Mouse (Mus musculus): Measurements from ENCODE around the gene Lrrc61. TPM values are rescaled to one million over a fixed set of nuclear protein-coding genes. Genes with fewer than 3 reads are reported as not detected.

Gene Lrrc61
- polyA plus RNA-seq, 1 experiment from 2014 or later, result 20.1 TPM

GRCm38 (mm10) chr6:48553819-48554218 is 777 bp upstream of the Lrrc61 start:
- Histone ChIP-seq H3K9me3 (no peaks in the 10 kb centered on the region), H3K9ac (peak overlapping the region; percentile 76), H3K27me3 (replicated peaks) (no peaks in the 10 kb centered on the region), H3K4me2 (replicated peaks) (peak overlapping the region; percentile 75), H3K27ac (peak overlapping the region; percentile 92), H3K4me3 (peak overlapping the region; percentile 47; the same call in 1 of the 2 replicates), H3K36me3 (peaks cover 13% of the 10 kb centered on the region; the same call in 1 of the 2 replicates), H3K4me1 (peaks cover 17% of the 10 kb centered on the region)
- peak; percentile 27; the same call in 1 of the 2 replicates for ATAC-seq (ENCODE audit: low FRiP score, low read depth)
- 83% methylated on average over 4 of the region's 4 CpGs for WGBS

GRCm38 (mm10) chr6:48555104-48555890 is 701 bp downstream of the Lrrc61 start:
- H3K9me3 ChIP-seq, result no peaks in the 10 kb centered on the region
- H3K9ac ChIP-seq, result peak overlapping the region; percentile 76
- WGBS, result 35% methylated on average over 13 of the region's 14 CpGs
- peak overlapping the region; percentile 92; the same call in 1 of the 2 replicates for H3K27ac ChIP-seq
- no peaks in the 10 kb centered on the region for H3K27me3 ChIP-seq (replicated peaks)
- H3K4me1 ChIP-seq, result peaks cover 17% of the 10 kb centered on the region
- ATAC-seq (ENCODE audit: low FRiP score, low read depth), result peak; percentile 82
- H3K4me3 ChIP-seq, result peak overlapping the region; percentile 47
- peak overlapping the region; percentile 75 for H3K4me2 ChIP-seq (replicated peaks)
- peaks cover 13% of the 10 kb centered on the region for H3K36me3 ChIP-seq

- Histone ChIP-seq H3K27me3 (replicated peaks) (no peaks in the 10 kb centered on the region), H3K4me3 (no peak overlapping the region), H3K27ac (no peak overlapping the region), H3K9me3 (no peaks in the 10 kb centered on the region), H3K9ac (no peak overlapping the region), H3K36me3 (peaks cover 13% of the 10 kb centered on the region), H3K4me1 (peaks cover 17% of the 10 kb centered on the region), H3K4me2 (replicated peaks) (peak overlapping the region; percentile 75)
- ATAC-seq (ENCODE audit: low FRiP score, low read depth), result no peak
- WGBS, result 97% methylated on average over 3 of the region's 3 CpGs
These were observed 1.4 kb downstream of the Lrrc61 start for GRCm38 (mm10) chr6:48555956-48556355.

- Histone ChIP-seq H3K9ac (no peak overlapping the region), H3K27me3 (replicated peaks) (no peaks in the 10 kb centered on the region), H3K4me2 (replicated peaks) (no peak overlapping the region), H3K27ac (no peak overlapping the region), H3K9me3 (no peaks in the 10 kb centered on the region), H3K36me3 (peaks cover 42% of the 10 kb centered on the region), H3K4me3 (no peak overlapping the region), H3K4me1 (peaks cover 6% of the 10 kb centered on the region; the same call in 1 of the 2 replicates)
- ATAC-seq (ENCODE audit: low FRiP score, low read depth), result no peak
- WGBS, result 91% methylated on average over 4 of the region's 4 CpGs
These were observed 11.2 kb downstream of the Lrrc61 start for GRCm38 (mm10) chr6:48565693-48566310.

GRCm38 (mm10) chr6:48566312-48566711 is 11.7 kb downstream of the Lrrc61 start:
- WGBS, result 57% methylated on average over 5 of the region's 5 CpGs
- peaks cover 42% of the 10 kb centered on the region for H3K36me3 ChIP-seq

GRCm38 (mm10) chr6:48568036-48568984 is 13.7 kb downstream of the Lrrc61 start:
- WGBS, result 88% methylated on average over 21 of the region's 21 CpGs
- H3K9ac ChIP-seq, result no peak overlapping the region
- no peak for ATAC-seq (ENCODE audit: low FRiP score, low read depth)
- peaks cover 42% of the 10 kb centered on the region for H3K36me3 ChIP-seq
- no peak overlapping the region for H3K4me2 ChIP-seq (replicated peaks)
- H3K9me3 ChIP-seq, result no peaks in the 10 kb centered on the region
- H3K27ac ChIP-seq, result no peak overlapping the region
- no peaks in the 10 kb centered on the region for H3K27me3 ChIP-seq (replicated peaks)
- no peak overlapping the region for H3K4me3 ChIP-seq
- H3K4me1 ChIP-seq, result peaks cover 6% of the 10 kb centered on the region; the same call in 1 of the 2 replicates

More at GRCm38 (mm10) chr6:48566312-48566711, 11.7 kb downstream of the Lrrc61 start:
- Histone ChIP-seq H3K4me3 (no peak overlapping the region), H3K27me3 (replicated peaks) (no peaks in the 10 kb centered on the region), H3K4me2 (replicated peaks) (no peak overlapping the region), H3K4me1 (peaks cover 6% of the 10 kb centered on the region; the same call in 1 of the 2 replicates), H3K9me3 (no peaks in the 10 kb centered on the region), H3K27ac (no peak overlapping the region), H3K9ac (no peak overlapping the region)
- no peak for ATAC-seq (ENCODE audit: low FRiP score, low read depth)

GRCm38 (mm10) chr6:48569065-48569807 is 14.6 kb downstream of the Lrrc61 start:
- ATAC-seq (ENCODE audit: low FRiP score, low read depth), result no peak
- H3K4me3 ChIP-seq, result no peak overlapping the region
- H3K4me2 ChIP-seq (replicated peaks), result no peak overlapping the region
- H3K9ac ChIP-seq, result no peak overlapping the region
- H3K36me3 ChIP-seq, result peaks cover 37% of the 10 kb centered on the region
- no peaks in the 10 kb centered on the region for H3K9me3 ChIP-seq
- no peak overlapping the region for H3K27ac ChIP-seq
- no peaks in the 10 kb centered on the region for H3K27me3 ChIP-seq (replicated peaks)
- peaks cover 6% of the 10 kb centered on the region; the same call in 1 of the 2 replicates for H3K4me1 ChIP-seq
- 93% methylated on average over 8 of the region's 8 CpGs for WGBS

GRCm38 (mm10) chr6:48572014-48572413 is 17.4 kb downstream of the Lrrc61 start:
- Histone ChIP-seq H3K9me3 (no peaks in the 10 kb centered on the region), H3K4me2 (replicated peaks) (no peak overlapping the region), H3K36me3 (peaks cover 20% of the 10 kb centered on the region), H3K4me1 (no peaks in the 10 kb centered on the region), H3K27ac (no peak overlapping the region), H3K27me3 (replicated peaks) (no peaks in the 10 kb centered on the region), H3K4me3 (no peak overlapping the region), H3K9ac (no peak overlapping the region)
- ATAC-seq (ENCODE audit: low FRiP score, low read depth), result no peak
- 90% methylated on average over 5 of the region's 5 CpGs for WGBS

- Histone ChIP-seq H3K4me2 (replicated peaks) (no peak within 1 kb of the TSS), H3K9ac (no peak within 1 kb of the TSS), H3K27ac (no peak within 1 kb of the TSS), H3K36me3 (peaks cover 20% of the 10 kb centered on the region), H3K9me3 (no peaks in the 10 kb centered on the region), H3K4me1 (no peaks in the 10 kb centered on the region), H3K4me3 (no peak within 1 kb of the TSS), H3K27me3 (replicated peaks) (no peaks in the 10 kb centered on the region)
- WGBS, result 46% methylated on average over 6 of the region's 6 CpGs
- no peak for ATAC-seq (ENCODE audit: low FRiP score, low read depth)
These were observed 18.0 kb downstream of the Lrrc61 start, which contains the start of gene Rarres2 for GRCm38 (mm10) chr6:48572572-48573061. Gene Rarres2 (minus strand): TSS chr6:48572789.

- WGBS, result 72% methylated on average over 10 of the region's 10 CpGs
- no peaks in the 10 kb centered on the region for H3K4me1 ChIP-seq
These were observed 18.7 kb downstream of the Lrrc61 start for GRCm38 (mm10) chr6:48573280-48573679.

GRCm38 (mm10) chr6:48573981-48574380 is 19.4 kb downstream of the Lrrc61 start:
- Histone ChIP-seq H3K9ac (no peak overlapping the region), H3K27me3 (replicated peaks) (no peaks in the 10 kb centered on the region), H3K4me2 (replicated peaks) (no peak overlapping the region), H3K27ac (no peak overlapping the region), H3K9me3 (no peaks in the 10 kb centered on the region), H3K4me3 (no peak overlapping the region), H3K4me1 (no peaks in the 10 kb centered on the region), H3K36me3 (peaks cover 12% of the 10 kb centered on the region)
- no peak for ATAC-seq (ENCODE audit: low FRiP score, low read depth)
- 81% methylated on average over 3 of the region's 3 CpGs for WGBS

More at GRCm38 (mm10) chr6:48573280-48573679, 18.7 kb downstream of the Lrrc61 start:
- H3K27ac ChIP-seq, result no peak overlapping the region
- no peak overlapping the region for H3K4me3 ChIP-seq
- no peak overlapping the region for H3K4me2 ChIP-seq (replicated peaks)
- H3K36me3 ChIP-seq, result peaks cover 19% of the 10 kb centered on the region
- no peaks in the 10 kb centered on the region for H3K27me3 ChIP-seq (replicated peaks)
- no peak for ATAC-seq (ENCODE audit: low FRiP score, low read depth)
- H3K9me3 ChIP-seq, result no peaks in the 10 kb centered on the region
- no peak overlapping the region for H3K9ac ChIP-seq

All from neural tube, embryonic 12.5 days (tissue).